11 mouse cellular contexts compared by ENCODE assay signal in genomic region chr14:92271200-92271599, GRCm38 (mm10).
"Had no signal": no experiment of that assay in that cellular context is flagged by ENCODE, and none has a peak within 500 bp of the region (broad histone marks: within the 10 kb centered on the region; RNA-seq: fewer than 3 reads in every experiment).

No protein-coding gene starts in this region.

- DNase-seq: kidney, adult 18-20 months; kidney, adult 9 months; kidney, postnatal 14 days; kidney, postnatal 4 days; liver, embryonic 13.5 days; lung, adult 2 months; lung, postnatal 14 days; lung, postnatal 4 days; midbrain, embryonic 14.5 days; thymus, adult 2 months; thymus, postnatal 25 days had no signal
